Mouse (Mus musculus) G1E (cell line): ENCODE measurements around the gene Slc6a12.

Experiments used
- CTCF ChIP-seq: IDR thresholded peaks from 2 replicates; pipeline ENCODE4 v1.5.1; 2012; ENCODE audit warnings: low read depth, low read length, inconsistent platforms, mixed read lengths
- POLR2AphosphoS5 ChIP-seq: IDR thresholded peaks from 2 replicates; pipeline ENCODE4 v1.6.1; 2012; ENCODE audit warnings: low read depth, low read length, inconsistent platforms; ENCODE audit not compliant: insufficient replicate concordance

- TF ChIP-seq POLR2AphosphoS5 (no peak), CTCF (no peak)
Observed at GRCm38 (mm10) chr6:121329848-121330508, 12.9 kb upstream of the Slc6a12 start.
